Mouse (Mus musculus) kidney, embryonic 15.5 days (tissue): ENCODE measurements at regions not wholly inside any gene's neighbourhood (a gene's known extent, or its start where the extent isn't known, plus 50 kb on each side); places are given as distances from the start of the nearest gene placed in this dataset.

Experiments
- ATAC-seq: fragments of 200-750 bp; cut with Nextera tagmentation; replicated peaks from 2 replicates; pipeline ENCODE4 v1.8.0; 2017; ENCODE audit warnings: moderate TSS enrichment; ENCODE audit not compliant: low FRiP score
- H3K27ac ChIP-seq: fragments of 300-500 bp; sonication (generic); 2 replicates; pipeline ENCODE4 v1.5.1; 2015; ENCODE audit warnings: mild to moderate bottlenecking, inconsistent platforms
- H3K27me3 ChIP-seq: fragments of 300-500 bp; sonication (generic); 2 replicates; pipeline ENCODE4 v1.6.1; 2015; ENCODE audit warnings: inconsistent platforms
- H3K36me3 ChIP-seq: fragments of 300-500 bp; sonication (generic); 2 replicates; pipeline ENCODE4 v1.6.1; 2015; ENCODE audit warnings: inconsistent platforms
- H3K4me1 ChIP-seq: fragments of 300-500 bp; sonication (generic); 2 replicates; pipeline ENCODE4 v1.6.1; 2015; ENCODE audit warnings: inconsistent platforms
- H3K4me2 ChIP-seq: fragments of 300-500 bp; sonication (generic); 2 replicates; pipeline ENCODE4 v1.6.1; 2015; ENCODE audit warnings: moderate library complexity, mild to moderate bottlenecking, inconsistent platforms
- H3K4me3 ChIP-seq: fragments of 300-500 bp; sonication (generic); replicated peaks from 2 replicates; pipeline ENCODE4 v1.5.1; 2015; ENCODE audit warnings: mild to moderate bottlenecking, inconsistent platforms
- H3K9ac ChIP-seq: fragments of 300-500 bp; sonication (generic); 2 replicates; pipeline ENCODE4 v1.6.1; 2015; ENCODE audit warnings: mild to moderate bottlenecking, inconsistent platforms
- H3K9me3 ChIP-seq: fragments of 300-500 bp; sonication (generic); replicated peaks from 2 replicates; pipeline ENCODE4 v1.6.1; 2016; ENCODE audit warnings: inconsistent platforms
- WGBS: fragments of 180-500 bp; shearing (Covaris S2); methylation state at CpG from one replicate; pipeline ENCODE4 v1.1.7; 2015; ENCODE audit warnings: mixed read lengths; 5-methylcytosine and 5-hydroxymethylcytosine counted together

- H3K27me3 ChIP-seq, result no peaks in the 10 kb centered on the region
- H3K4me1 ChIP-seq, result peaks cover 7% of the 10 kb centered on the region; the same call in 1 of the 2 replicates
- H3K36me3 ChIP-seq, result no peaks in the 10 kb centered on the region
- H3K4me2 ChIP-seq, result no peak overlapping the region
- no peaks in the 10 kb centered on the region for H3K9me3 ChIP-seq
- no peak for ATAC-seq
- H3K4me3 ChIP-seq, result no peak overlapping the region
- WGBS, result 90% methylated on average over 9 of the region's 9 CpGs
- H3K27ac ChIP-seq, result no peak overlapping the region
- H3K9ac ChIP-seq, result no peak overlapping the region
These were observed 103.8 kb downstream of the Rbm43 start for GRCm38 (mm10) chr2:51830965-51831720.

DNA sequence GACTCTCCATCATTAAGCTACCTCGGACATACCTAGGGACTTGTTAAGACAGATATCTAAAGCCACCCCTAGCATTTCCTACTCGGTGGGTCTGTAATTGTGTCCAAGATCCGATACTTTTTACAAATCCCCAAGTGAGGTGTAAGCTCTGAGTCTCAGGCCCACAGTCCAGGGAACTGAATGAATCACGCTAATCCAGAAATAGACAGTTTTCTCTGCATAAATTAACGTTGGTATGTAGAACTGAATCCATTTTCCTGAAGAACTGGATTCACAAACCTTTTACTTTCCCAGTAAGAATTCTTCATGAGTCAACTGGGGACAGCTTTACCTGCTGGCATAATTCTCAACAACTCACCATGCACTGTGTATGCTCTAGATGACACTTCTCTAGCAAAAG is 97.1 kb downstream of the Rbm43 start:
- H3K36me3 ChIP-seq, result no peaks in the 10 kb centered on the region
- WGBS, result 83% methylated on average over 5 of the region's 5 CpGs
- H3K4me3 ChIP-seq, result no peak overlapping the region
- no peak for ATAC-seq
- no peaks in the 10 kb centered on the region for H3K9me3 ChIP-seq
- H3K27me3 ChIP-seq, result no peaks in the 10 kb centered on the region
- no peak overlapping the region for H3K27ac ChIP-seq
- no peaks in the 10 kb centered on the region for H3K4me1 ChIP-seq
- H3K9ac ChIP-seq, result no peak overlapping the region
- no peak overlapping the region for H3K4me2 ChIP-seq

- H3K27me3 ChIP-seq, result no peaks in the 10 kb centered on the region
- no peak for ATAC-seq
- WGBS, result 88% methylated on average over 3 of the region's 3 CpGs
These were observed 94.2 kb downstream of the Rbm43 start for GRCm38 (mm10) chr2:51840808-51841207.

GRCm38 (mm10) chr2:51844831-51845230 is 90.1 kb downstream of the Rbm43 start:
- no peak for ATAC-seq
- Histone ChIP-seq H3K9me3 (no peaks in the 10 kb centered on the region), H3K27me3 (no peaks in the 10 kb centered on the region), H3K27ac (no peak overlapping the region), H3K4me2 (no peak overlapping the region), H3K4me3 (no peak overlapping the region), H3K9ac (no peak overlapping the region), H3K4me1 (no peaks in the 10 kb centered on the region), H3K36me3 (no peaks in the 10 kb centered on the region)
- WGBS, result 67% methylated on average over 8 of the region's 8 CpGs

More at GRCm38 (mm10) chr2:51840808-51841207, 94.2 kb downstream of the Rbm43 start:
- Histone ChIP-seq H3K9me3 (no peaks in the 10 kb centered on the region), H3K4me1 (no peaks in the 10 kb centered on the region), H3K4me3 (no peak overlapping the region), H3K36me3 (no peaks in the 10 kb centered on the region), H3K4me2 (no peak overlapping the region), H3K27ac (no peak overlapping the region), H3K9ac (no peak overlapping the region)

- Histone ChIP-seq H3K4me1 (no peaks in the 10 kb centered on the region), H3K27me3 (no peaks in the 10 kb centered on the region), H3K4me3 (no peak overlapping the region), H3K9ac (no peak overlapping the region), H3K4me2 (no peak overlapping the region), H3K36me3 (no peaks in the 10 kb centered on the region), H3K9me3 (no peaks in the 10 kb centered on the region), H3K27ac (no peak overlapping the region)
- no peak for ATAC-seq
- WGBS, result 66% methylated on average over 4 of the region's 4 CpGs
These were observed 87.4 kb downstream of the Rbm43 start for GRCm38 (mm10) chr2:51847556-51847955.

- Histone ChIP-seq H3K27me3 (no peaks in the 10 kb centered on the region), H3K4me2 (no peak overlapping the region), H3K4me1 (no peaks in the 10 kb centered on the region), H3K4me3 (no peak overlapping the region), H3K9me3 (no peaks in the 10 kb centered on the region), H3K36me3 (no peaks in the 10 kb centered on the region), H3K9ac (no peak overlapping the region), H3K27ac (no peak overlapping the region)
- ATAC-seq, result no peak
- 63% methylated on average over 6 of the region's 6 CpGs for WGBS
These were observed 87.0 kb downstream of the Rbm43 start for GRCm38 (mm10) chr2:51847964-51848363.

DNA sequence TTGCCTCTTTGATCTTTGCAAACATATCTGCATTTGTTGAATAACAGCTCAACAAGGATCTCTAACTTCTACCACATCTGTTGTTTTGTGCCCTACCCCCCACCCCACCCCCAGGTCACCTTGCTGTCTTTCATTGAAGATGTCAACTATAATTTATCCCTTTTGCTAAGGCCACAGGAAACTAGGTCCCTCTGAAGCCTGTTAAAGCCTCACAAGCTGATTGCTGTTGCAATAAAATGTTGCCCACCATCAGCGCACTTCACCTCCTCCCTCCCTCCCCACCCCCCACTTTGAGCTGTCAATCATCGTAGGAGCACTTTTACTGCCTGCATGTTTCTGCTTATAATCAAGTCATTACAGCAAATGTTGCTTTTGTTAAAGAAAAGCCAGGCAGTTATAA is 86.5 kb downstream of the Rbm43 start:
- 21% methylated on average over 2 of the region's 2 CpGs for WGBS
- ATAC-seq, result no peak
- H3K4me2 ChIP-seq, result no peak overlapping the region
- H3K9ac ChIP-seq, result no peak overlapping the region
- no peak overlapping the region for H3K4me3 ChIP-seq
- no peaks in the 10 kb centered on the region for H3K36me3 ChIP-seq
- no peaks in the 10 kb centered on the region for H3K4me1 ChIP-seq
- H3K27me3 ChIP-seq, result no peaks in the 10 kb centered on the region
- no peak overlapping the region for H3K27ac ChIP-seq
- no peaks in the 10 kb centered on the region for H3K9me3 ChIP-seq

DNA sequence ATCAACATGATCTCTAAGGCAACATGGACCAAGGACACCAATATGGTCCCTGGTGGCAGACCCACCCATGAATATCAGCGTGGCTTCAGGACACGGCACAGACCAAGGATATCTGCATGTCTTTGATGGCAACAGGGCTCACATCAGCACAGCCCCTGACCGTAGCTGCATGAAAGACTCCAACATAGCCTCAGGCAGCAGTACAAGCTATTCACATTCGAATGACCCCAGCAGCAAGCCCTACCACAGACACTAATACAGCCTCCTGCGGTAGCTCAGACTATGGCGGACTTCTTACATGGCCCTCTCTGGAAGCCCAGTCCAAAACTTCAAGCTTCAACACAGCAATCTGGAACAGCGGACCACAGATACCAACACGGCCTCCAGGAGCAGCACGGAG is 84.4 kb downstream of the Rbm43 start:
- Histone ChIP-seq H3K9ac (no peak overlapping the region), H3K4me1 (no peaks in the 10 kb centered on the region), H3K27me3 (no peaks in the 10 kb centered on the region), H3K36me3 (no peaks in the 10 kb centered on the region), H3K9me3 (no peaks in the 10 kb centered on the region), H3K27ac (no peak overlapping the region), H3K4me3 (no peak overlapping the region), H3K4me2 (no peak overlapping the region)
- WGBS, result 82% methylated on average over 9 of the region's 9 CpGs
- ATAC-seq, result no peak

DNA sequence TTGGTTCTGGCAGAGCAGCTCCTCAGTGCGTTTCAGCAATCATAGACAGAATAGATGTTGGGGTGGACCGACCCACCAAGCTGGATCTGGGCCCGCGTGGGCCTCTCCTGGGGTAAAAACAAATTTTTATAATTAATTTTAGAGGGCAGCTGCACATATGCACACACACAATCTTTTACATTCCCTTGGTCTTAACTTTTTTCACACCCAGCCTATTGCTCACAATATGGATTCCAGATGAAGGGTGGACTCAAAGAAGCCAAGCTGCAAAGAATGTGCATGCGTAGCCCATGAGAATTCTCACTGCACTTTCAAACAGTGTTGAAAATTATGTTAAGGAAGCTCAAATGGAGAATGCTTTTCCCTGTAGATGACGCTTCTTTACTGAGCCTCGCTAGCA is 83.3 kb downstream of the Rbm43 start:
- H3K4me3 ChIP-seq, result no peak overlapping the region
- WGBS, result 88% methylated on average over 7 of the region's 7 CpGs
- no peak for ATAC-seq

GRCm38 (mm10) chr2:51857226-51857625 is 77.7 kb downstream of the Rbm43 start:
- H3K36me3 ChIP-seq, result no peaks in the 10 kb centered on the region
- no peak overlapping the region for H3K9ac ChIP-seq
- H3K4me3 ChIP-seq, result no peak overlapping the region
- H3K9me3 ChIP-seq, result no peaks in the 10 kb centered on the region
- no peak overlapping the region for H3K27ac ChIP-seq
- no peak for ATAC-seq
- no peaks in the 10 kb centered on the region for H3K4me1 ChIP-seq
- H3K27me3 ChIP-seq, result no peaks in the 10 kb centered on the region
- H3K4me2 ChIP-seq, result no peak overlapping the region

More for the DNA sequence above, 83.3 kb downstream of the Rbm43 start:
- Histone ChIP-seq H3K9ac (no peak overlapping the region), H3K36me3 (no peaks in the 10 kb centered on the region), H3K9me3 (no peaks in the 10 kb centered on the region), H3K4me2 (no peak overlapping the region), H3K27ac (no peak overlapping the region), H3K27me3 (no peaks in the 10 kb centered on the region), H3K4me1 (no peaks in the 10 kb centered on the region)

- H3K27me3 ChIP-seq, result no peaks in the 10 kb centered on the region
- H3K4me3 ChIP-seq, result no peak overlapping the region
- WGBS, result 87% methylated on average over 5 of the region's 5 CpGs
- no peak overlapping the region for H3K27ac ChIP-seq
- H3K9ac ChIP-seq, result no peak overlapping the region
- H3K4me2 ChIP-seq, result no peak overlapping the region
- H3K4me1 ChIP-seq, result no peaks in the 10 kb centered on the region
- H3K36me3 ChIP-seq, result no peaks in the 10 kb centered on the region
- H3K9me3 ChIP-seq, result no peaks in the 10 kb centered on the region
- no peak for ATAC-seq
These were observed 68.9 kb downstream of the Rbm43 start for GRCm38 (mm10) chr2:51866045-51866444.

DNA sequence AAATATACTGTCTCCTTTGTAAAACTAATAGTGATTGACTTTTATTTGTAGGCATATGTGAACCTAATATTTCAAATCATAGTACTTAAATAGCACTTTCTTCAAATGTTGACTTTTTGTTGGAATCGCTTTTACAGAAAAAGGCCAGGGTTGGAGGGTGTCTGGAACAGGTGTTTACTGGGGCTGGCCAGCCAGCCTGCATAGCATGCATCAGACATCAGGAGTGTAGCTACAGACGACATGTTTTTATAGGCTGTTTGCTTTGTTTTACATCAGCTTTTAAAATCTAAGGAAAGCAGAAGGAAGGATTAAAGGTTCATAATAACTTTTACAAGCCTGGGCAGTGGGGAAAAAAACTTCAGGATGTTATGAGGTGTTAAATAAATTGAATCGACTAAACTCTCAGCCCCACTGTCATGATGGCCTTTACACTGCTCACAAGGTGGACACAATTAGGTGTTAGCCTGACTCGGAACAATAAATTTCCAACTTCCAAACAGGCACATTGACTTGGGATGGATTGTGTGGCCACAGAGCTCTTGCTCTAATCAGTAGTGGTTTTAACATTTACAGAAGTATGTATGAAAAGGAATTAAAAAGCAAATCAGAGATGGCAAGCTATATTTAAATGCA is 66.0 kb downstream of the Rbm43 start:
- Histone ChIP-seq H3K4me1 (no peaks in the 10 kb centered on the region), H3K27ac (no peak overlapping the region), H3K9me3 (no peaks in the 10 kb centered on the region), H3K27me3 (no peaks in the 10 kb centered on the region), H3K36me3 (no peaks in the 10 kb centered on the region), H3K4me3 (no peak overlapping the region), H3K9ac (no peak overlapping the region), H3K4me2 (no peak overlapping the region)
- WGBS, result 61% methylated on average over 4 of the region's 4 CpGs
- ATAC-seq, result no peak

DNA sequence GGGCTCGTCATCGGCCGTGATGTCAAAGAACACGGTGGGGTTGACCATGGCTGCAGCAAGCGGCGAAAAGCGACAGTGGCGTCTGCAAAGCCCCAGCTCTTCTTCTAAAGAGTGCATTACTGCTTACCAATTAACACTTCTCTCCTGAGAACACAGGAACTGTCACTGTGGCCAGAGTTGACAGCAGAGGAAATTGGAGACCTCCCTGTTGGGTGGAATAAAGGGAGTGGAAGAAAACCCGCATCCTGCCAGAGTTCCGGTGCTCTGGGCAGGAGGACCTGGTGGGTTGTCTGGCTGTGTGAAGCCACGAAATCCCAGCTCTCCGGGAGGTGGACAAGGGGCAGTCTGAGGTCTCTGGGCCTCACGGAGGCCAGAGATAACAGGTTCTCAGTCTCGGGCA is 63.4 kb downstream of the Rbm43 start:
- 73% methylated on average over 14 of the region's 14 CpGs for WGBS
- Histone ChIP-seq H3K9ac (no peak overlapping the region), H3K27ac (no peak overlapping the region), H3K27me3 (no peaks in the 10 kb centered on the region), H3K36me3 (no peaks in the 10 kb centered on the region), H3K4me2 (no peak overlapping the region), H3K4me1 (no peaks in the 10 kb centered on the region), H3K4me3 (no peak overlapping the region), H3K9me3 (no peaks in the 10 kb centered on the region)
- ATAC-seq, result no peak
